ENCODE assay signal across 12 mouse cellular contexts in the genomic region with DNA sequence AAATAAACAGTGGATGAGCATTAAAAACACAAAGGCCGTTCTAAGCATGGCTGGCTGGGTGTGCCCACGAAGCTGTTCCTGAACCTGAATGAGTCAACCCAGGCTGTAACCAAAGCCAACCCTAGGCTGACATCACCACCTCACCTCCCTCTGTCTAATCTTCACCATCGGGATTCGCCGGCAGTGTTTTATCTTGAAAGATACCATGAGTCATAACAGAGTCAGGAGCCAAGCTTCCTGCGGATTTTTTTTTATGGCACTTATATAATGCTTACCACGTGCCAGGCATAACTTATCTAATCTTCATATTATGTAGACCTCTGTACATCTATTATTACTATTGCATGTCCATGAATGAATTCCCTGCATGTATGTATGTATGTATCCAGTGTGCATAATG. TPM values are rescaled to one million over a fixed set of nuclear protein-coding genes. Genes with fewer than 3 reads are reported as not detected.
DNase-seq lines count a peak whose midpoint lies in the region; TF ChIP-seq lines count a peak whose summit lies in the region.
"Had no signal": no experiment of that assay in that cellular context is flagged by ENCODE, and none has a peak within 500 bp of the region (broad histone marks: within the 10 kb centered on the region; RNA-seq: fewer than 3 reads in every experiment).

No protein-coding gene starts in this region.

- H3K4me3 ChIP-seq in embryonic fibroblast, embryonic 13.5 days (ENCODE audit: insufficient read depth, low read length): no peak overlapping the region
- H3K4me3 ChIP-seq: layer of hippocampus, adult 2 months had no signal

- peaks cover 10% of the 10 kb centered on the region for H3K4me1 ChIP-seq in embryonic fibroblast, embryonic 13.5 days (ENCODE audit: control insufficient read depth, insufficient read depth, low read length)

- DNase-seq in frontal cortex, adult 2 months (ENCODE audit: extremely low spot score in 1 of 2, low spot score in 1 of 2): peak; percentile 40 to 69
- DNase-seq in frontal cortex, postnatal 10 days (ENCODE audit: low spot score in 2 of 2): no peak
- DNase-seq in right cerebral cortex, postnatal 25 days: peak; percentile 43
- no peak for DNase-seq in right cerebral cortex, postnatal 4 days
- peak; percentile 79 for DNase-seq in telencephalon, adult 2 months (ENCODE audit: low read depth, low spot score)
- DNase-seq in testis, postnatal 14 days (ENCODE audit: low spot score): no peak
- DNase-seq in cerebellum, postnatal 36 days: no peak
- DNase-seq: gastrocnemius, postnatal 36 days; heart, postnatal 10 days; kidney, adult 11 months had no signal

- no peak for TF ChIP-seq POLR2A in embryonic fibroblast, embryonic 13.5 days (IDR thresholded peaks at IDR 0.05; ENCODE audit: low read depth, low read length)

- no peak for TF ChIP-seq CTCF in embryonic fibroblast, embryonic 13.5 days (IDR thresholded peaks at IDR 0.05; ENCODE audit: borderline replicate concordance, insufficient read depth, low read length)

- 0 out of 2 replicates have a peak overlapping the region, but pooled peaks have one; percentile 48 for H3K27ac ChIP-seq in embryonic fibroblast, embryonic 13.5 days (ENCODE audit: insufficient read depth, low read length)
- H3K27ac ChIP-seq: layer of hippocampus, adult 2 months had no signal

RNA-seq across cellular contexts. Expression of gene Ptges, which starts 9.4 kb away (rescaled TPM):
- 8.3 and 9.3 TPM in 2 replicates for polyA plus RNA-seq in frontal cortex, adult 2 months (2012; rRNA removed)
- 37.2 and 41.3 TPM in 2 replicates for polyA plus RNA-seq in embryonic fibroblast, embryonic 13.5 days (2011; ENCODE audit: insufficient read length, low read depth, missing spikeins)

RNA-seq across cellular contexts. Expression of gene Tor1b, which starts 32.5 kb away (rescaled TPM):
- polyA plus RNA-seq in frontal cortex, adult 2 months (2012; rRNA removed): 30.6 and 33.6 TPM in 2 replicates
- polyA plus RNA-seq in embryonic fibroblast, embryonic 13.5 days (2011; ENCODE audit: insufficient read length, low read depth, missing spikeins): 43.9 and 47.1 TPM in 2 replicates

RNA-seq across cellular contexts. Expression of gene Tor1a, which starts 47.5 kb away (rescaled TPM):
- 45.7 and 53.9 TPM in 2 replicates for polyA plus RNA-seq in frontal cortex, adult 2 months (2012; rRNA removed)
- polyA plus RNA-seq in embryonic fibroblast, embryonic 13.5 days (2011; ENCODE audit: insufficient read length, low read depth, missing spikeins): 31.5 and 38.9 TPM in 2 replicates

Comparison
In these comparisons a context has a peak if more than half of its experiments do, and no peak if none do; other contexts are left out.
1. DNase-seq: peak in frontal cortex, adult 2 months (2 of 2), right cerebral cortex, postnatal 25 days (single experiment) and telencephalon, adult 2 months (single experiment); none in frontal cortex, postnatal 10 days (0 of 2), right cerebral cortex, postnatal 4 days (single experiment), testis, postnatal 14 days (single experiment) and cerebellum, postnatal 36 days (0 of 2).